Mouse (Mus musculus) G1E (cell line): ENCODE measurements around the gene Efcab6. TPM values are rescaled to one million over a fixed set of nuclear protein-coding genes. Genes with fewer than 3 reads are reported as not detected.

Experiments used
- ATAC-seq: 2 replicates; pipeline ENCODE4 v1.8.0; 2016; ENCODE audit warnings: mild to moderate bottlenecking; ENCODE audit not compliant: insufficient number of reproducible peaks, poor library complexity, low FRiP score, severe bottlenecking; ENCODE audit errors: extremely low read depth
- DNase-seq: peaks from one replicate; pipeline ENCODE4 v3.0.0; 2012; ENCODE audit warnings: low spot score
- H3K27me3 ChIP-seq: 2 replicates; pipeline ENCODE4 v1.6.1; 2012; ENCODE audit warnings: mild to moderate bottlenecking, low read length, inconsistent platforms; ENCODE audit not compliant: insufficient read depth
- H3K36me3 ChIP-seq: replicated peaks from 2 replicates; pipeline ENCODE3; 2012; ENCODE audit warnings: mild to moderate bottlenecking, inconsistent platforms
- H3K4me1 ChIP-seq: 2 replicates; pipeline ENCODE4 v1.6.1; 2012; ENCODE audit warnings: low read depth, low read length, inconsistent platforms, mixed read lengths; ENCODE audit not compliant: insufficient read depth
- H3K4me3 ChIP-seq: 2 replicates; pipeline ENCODE4 v1.5.1; 2012; ENCODE audit warnings: low read depth, mild to moderate bottlenecking, inconsistent platforms, low read length, moderate library complexity, mixed read lengths
- H3K9me3 ChIP-seq: replicated peaks from 2 replicates; pipeline ENCODE4 v1.6.1; 2012; ENCODE audit warnings: inconsistent platforms
- CTCF ChIP-seq: IDR thresholded peaks from 2 replicates; pipeline ENCODE4 v1.5.1; 2012; ENCODE audit warnings: low read depth, low read length, inconsistent platforms, mixed read lengths
- GATA1 ChIP-seq: IDR thresholded peaks from 2 replicates; pipeline ENCODE4 v1.6.1; 2012; ENCODE audit warnings: borderline replicate concordance, low read length, inconsistent platforms, mixed read lengths
- GATA2 ChIP-seq: IDR thresholded peaks from 2 replicates; pipeline ENCODE4 v1.6.1; 2012; ENCODE audit warnings: low read depth, low read length, inconsistent platforms, borderline replicate concordance
- POLR2AphosphoS5 ChIP-seq: IDR thresholded peaks from 2 replicates; pipeline ENCODE4 v1.6.1; 2012; ENCODE audit warnings: low read depth, low read length, inconsistent platforms; ENCODE audit not compliant: insufficient replicate concordance
- TAL1 ChIP-seq: conservative IDR thresholded peaks from 2 replicates; pipeline ENCODE4 v1.6.1; 2012; ENCODE audit warnings: low read depth, low read length, inconsistent platforms, mixed read lengths
- polyA plus RNA-seq: library from polyadenylated mRNA; stranded (reverse); fragments of >175 nt; gene quantifications from 2 replicates; pipeline ENCODE4 v1.2.3, GENCODE M21; 2012
- total RNA-seq, 2 experiments: library from RNA; stranded (forward) in 1 of 2; stranded (reverse) in 1 of 2; fragments of 200-1000 nt in 1 of 2; fragments of >200 nt in 1 of 2; fragmentation: Nextera tagmentation in 1 of 2; gene quantifications; 2 replicates each; pipeline ENCODE4 v1.2.3; 2014 to 2017

The Efcab6 gene
- total and polyA plus RNA-seq, 3 experiments, result not detected

- no peak for ATAC-seq
- no peaks in the 10 kb centered on the region for H3K4me1 ChIP-seq
Observed at GRCm38 (mm10) chr15:84049570-84049969, 15.6 kb downstream of the Efcab6 start.

DNA sequence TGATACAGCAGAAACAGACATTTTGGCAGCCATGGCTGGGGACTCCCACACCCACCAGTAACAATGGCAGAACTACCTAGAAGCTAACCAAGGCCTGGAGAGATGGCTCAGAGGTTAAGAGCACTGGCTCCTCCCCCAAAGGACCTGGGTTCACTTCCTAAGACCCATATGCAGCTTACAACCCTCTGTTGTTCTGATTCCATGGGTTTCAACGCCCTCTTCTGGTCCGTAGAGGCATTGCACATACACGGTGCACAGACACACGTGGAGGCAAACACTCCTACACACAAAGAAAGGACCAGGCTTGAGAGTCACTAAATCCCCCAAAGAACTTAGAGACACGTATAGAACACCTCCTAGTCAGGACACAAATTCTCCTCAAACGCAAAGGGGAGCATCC lies 19.6 kb downstream of the Efcab6 start:
- DNase-seq (no peak), ATAC-seq (no peak)
- no peak overlapping the region for H3K4me3 ChIP-seq
- H3K9me3 ChIP-seq, result peaks cover 75% of the 10 kb centered on the region
- TF ChIP-seq CTCF (no peak), GATA2 (no peak), TAL1 (no peak), GATA1 (no peak), POLR2AphosphoS5 (no peak)
- no peaks in the 10 kb centered on the region for H3K36me3 ChIP-seq
- H3K4me1 ChIP-seq, result no peaks in the 10 kb centered on the region
- H3K27me3 ChIP-seq, result no peaks in the 10 kb centered on the region

More at GRCm38 (mm10) chr15:84049570-84049969, 15.6 kb downstream of the Efcab6 start:
- Histone ChIP-seq H3K36me3 (no peaks in the 10 kb centered on the region), H3K27me3 (no peaks in the 10 kb centered on the region), H3K4me3 (no peak overlapping the region), H3K9me3 (peaks cover 76% of the 10 kb centered on the region)
- TF ChIP-seq GATA1 (no peak), CTCF (no peak), TAL1 (no peak), GATA2 (no peak), POLR2AphosphoS5 (no peak)
- DNase-seq, result no peak

DNA sequence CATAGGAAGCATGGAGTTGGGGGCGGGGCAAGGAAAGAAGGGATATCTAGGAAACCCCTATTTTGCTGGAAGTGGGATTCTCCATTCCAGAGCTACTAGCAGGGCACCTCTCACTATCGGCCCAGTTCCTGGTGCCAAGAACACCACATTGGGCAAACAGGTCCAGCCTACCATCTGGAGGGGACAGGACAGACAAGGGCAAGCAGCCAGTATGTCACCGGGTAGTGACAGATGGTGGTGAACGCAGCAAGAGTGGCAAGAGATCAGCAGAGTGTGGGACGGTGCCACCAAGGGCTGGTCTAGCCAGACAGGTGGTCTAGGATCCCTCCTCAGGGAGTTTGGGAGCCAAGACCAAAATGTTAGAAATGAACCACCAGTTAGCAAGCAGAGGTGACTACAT lies 28.1 kb downstream of the Efcab6 start:
- no peaks in the 10 kb centered on the region for H3K36me3 ChIP-seq
- DNase-seq (no peak), ATAC-seq (no peak)
- H3K4me1 ChIP-seq, result no peaks in the 10 kb centered on the region
- no peak for TF ChIP-seq GATA2
- no peak for TF ChIP-seq CTCF
- TF ChIP-seq POLR2AphosphoS5, result no peak
- TF ChIP-seq GATA1, result no peak
- TF ChIP-seq TAL1, result no peak
- H3K27me3 ChIP-seq, result no peaks in the 10 kb centered on the region
- H3K4me3 ChIP-seq, result no peak overlapping the region
- peaks cover 59% of the 10 kb centered on the region for H3K9me3 ChIP-seq

GRCm38 (mm10) chr15:84025651-84026050 lies 39.5 kb downstream of the Efcab6 start:
- H3K36me3 ChIP-seq, result no peaks in the 10 kb centered on the region
- H3K4me1 ChIP-seq, result no peaks in the 10 kb centered on the region
- peaks cover 75% of the 10 kb centered on the region for H3K9me3 ChIP-seq
- ATAC-seq (no peak), DNase-seq (no peak)
- H3K4me3 ChIP-seq, result no peak overlapping the region
- TF ChIP-seq TAL1, result no peak
- no peak for TF ChIP-seq GATA1
- TF ChIP-seq POLR2AphosphoS5, result no peak
- no peak for TF ChIP-seq GATA2
- TF ChIP-seq CTCF, result no peak
- H3K27me3 ChIP-seq, result no peaks in the 10 kb centered on the region

GRCm38 (mm10) chr15:84024851-84025250 lies 40.3 kb downstream of the Efcab6 start:
- no peaks in the 10 kb centered on the region for H3K4me1 ChIP-seq
- ATAC-seq (no peak), DNase-seq (no peak)
- H3K9me3 ChIP-seq, result peaks cover 73% of the 10 kb centered on the region
- no peaks in the 10 kb centered on the region for H3K27me3 ChIP-seq
- H3K36me3 ChIP-seq, result no peaks in the 10 kb centered on the region
- H3K4me3 ChIP-seq, result no peak overlapping the region
- TF ChIP-seq TAL1 (no peak), POLR2AphosphoS5 (no peak), GATA1 (no peak), GATA2 (no peak), CTCF (no peak)

DNA sequence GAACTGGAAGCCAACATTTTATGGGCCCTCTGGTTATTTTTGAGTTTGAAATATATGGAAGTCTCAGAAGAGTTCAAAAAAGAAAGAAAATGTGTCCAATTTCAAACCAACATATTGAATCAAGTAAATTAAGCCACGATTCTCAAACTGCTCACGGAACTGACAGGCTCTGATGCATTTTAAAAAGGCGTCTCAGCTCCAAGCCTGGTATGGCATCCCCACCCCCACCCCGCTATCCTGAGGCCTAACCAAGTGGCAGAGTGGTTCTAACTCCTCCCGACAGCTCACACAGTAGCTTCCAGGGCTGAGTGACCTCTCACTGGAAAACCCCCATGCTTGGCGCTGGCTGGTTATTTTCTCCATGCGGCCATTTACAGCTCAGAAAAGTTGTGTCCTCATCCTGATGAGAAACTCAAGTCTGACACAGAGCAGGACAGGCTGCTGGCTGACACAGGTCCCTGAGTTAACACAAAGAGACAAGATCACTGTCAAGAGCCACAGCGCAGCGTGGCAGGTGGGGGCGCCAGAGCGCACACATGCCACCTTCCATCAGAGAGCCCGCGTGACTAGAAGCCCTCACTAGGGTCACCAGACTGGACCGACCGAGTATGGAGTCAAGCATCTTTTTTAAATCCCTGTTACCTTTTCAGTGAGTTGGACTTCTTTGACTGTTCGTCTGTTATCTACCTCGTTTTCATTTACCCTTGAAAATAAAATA lies 55.7 kb downstream of the Efcab6 start:
- Histone ChIP-seq H3K36me3 (no peaks in the 10 kb centered on the region), H3K9me3 (peaks cover 85% of the 10 kb centered on the region), H3K4me1 (no peaks in the 10 kb centered on the region), H3K4me3 (no peak overlapping the region), H3K27me3 (no peaks in the 10 kb centered on the region)
- ATAC-seq, result no peak
- TF ChIP-seq TAL1 (no peak), GATA1 (no peak), POLR2AphosphoS5 (no peak), CTCF (no peak), GATA2 (no peak)
- DNase-seq, result no peak
